Mouse (Mus musculus) ES-E14 (cell line): ENCODE data around the gene Psmd12. TPM values are rescaled to one million over a fixed set of nuclear protein-coding genes. Genes with fewer than 3 reads are reported as not detected.
A peak's percentile ranks its signal among the peaks of the same experiment; 100 is the strongest.

Experiments
- DNase-seq: peaks from one replicate; pipeline ENCODE4 v3.0.0-alpha.2; 2013; ENCODE audit warnings: low read depth, low spot score
- H3K27ac ChIP-seq: 2 replicates; pipeline ENCODE4 v1.5.1; 2012; ENCODE audit warnings: low read depth, mild to moderate bottlenecking, low read length, moderate library complexity, mixed read lengths; ENCODE audit not compliant: poor library complexity, insufficient read depth, severe bottlenecking
- H3K36me3 ChIP-seq: 2 replicates; pipeline ENCODE4 v1.6.1; 2012; ENCODE audit warnings: mild to moderate bottlenecking, low read length, moderate library complexity, mixed read lengths; ENCODE audit not compliant: control insufficient read depth, poor library complexity, insufficient read depth, severe bottlenecking
- H3K4me1 ChIP-seq, 2 experiments: fragments of 150-350 bp in 1 of 2; sonication (generic) in 1 of 2; 2 replicates each; pipeline ENCODE4 v1.6.1; 2012; ENCODE audit warnings: low read length in 2 of 2, mild to moderate bottlenecking in 1 of 2, mixed read lengths in 1 of 2; ENCODE audit not compliant: control insufficient read depth in 2 of 2, insufficient read depth in 2 of 2, poor library complexity in 1 of 2
- H3K4me3 ChIP-seq, 2 experiments: fragments of 150-350 bp in 1 of 2; sonication (generic) in 1 of 2; 2 replicates each; pipeline ENCODE4 v1.5.1; 2012; ENCODE audit warnings: low read length in 2 of 2, low read depth in 1 of 2, mild to moderate bottlenecking in 1 of 2, mixed read lengths in 1 of 2; ENCODE audit not compliant: insufficient read depth in 1 of 2, poor library complexity in 1 of 2, severe bottlenecking in 1 of 2
- H3K9ac ChIP-seq: 2 replicates; pipeline ENCODE4 v1.6.1; 2012; ENCODE audit warnings: low read depth, mild to moderate bottlenecking, low read length, mixed read lengths; ENCODE audit not compliant: poor library complexity, insufficient read depth, severe bottlenecking
- H3K9me3 ChIP-seq: fragments of 150-350 bp; sonication (generic); 2 replicates; pipeline ENCODE4 v1.6.1; 2012; ENCODE audit warnings: low read depth, mild to moderate bottlenecking, low read length; ENCODE audit not compliant: control insufficient read depth, insufficient read depth
- CHD2 ChIP-seq: IDR thresholded peaks from 2 replicates; pipeline ENCODE4 v1.6.1; 2014; ENCODE audit warnings: mild to moderate bottlenecking, low read depth, low read length, inconsistent platforms
- HCFC1 ChIP-seq: IDR thresholded peaks from 2 replicates; pipeline ENCODE4 v1.6.1; 2012; ENCODE audit warnings: low read length, inconsistent platforms, borderline replicate concordance; ENCODE audit not compliant: insufficient read depth
- MAFK ChIP-seq: IDR thresholded peaks from 2 replicates; pipeline ENCODE4 v1.6.1; 2014; ENCODE audit warnings: mild to moderate bottlenecking, low read depth, low read length, inconsistent platforms; ENCODE audit not compliant: insufficient read depth
- ZC3H11A ChIP-seq: IDR thresholded peaks from 2 replicates; pipeline ENCODE4 v1.6.1; 2012; ENCODE audit warnings: low read depth, mild to moderate bottlenecking, inconsistent platforms, low read length, borderline replicate concordance
- ZNF384 ChIP-seq: IDR thresholded peaks from 2 replicates; pipeline ENCODE4 v1.6.1; 2012; ENCODE audit warnings: low read depth, low read length, inconsistent platforms
- in situ Hi-C, 2 experiments: fragments of 600-800 bp; cut with MboI; formaldehyde crosslinking; loops; one replicate each; pipeline ENCODE4 v1.15.1; 2025; ENCODE audit warnings: low sequenced_read_pairs in 2 of 2, inconsistent platforms in 1 of 2; ENCODE audit not compliant: unreplicated experiment in 2 of 2
- total RNA-seq: library from RNA; depleted of rRNA; stranded (reverse); fragments of 300-350 nt; gene quantifications from 2 replicates; pipeline ENCODE4 v1.2.3, GENCODE M21; 2012

The Psmd12 gene
- total RNA-seq, 1 experiment: 140 TPM

- DNase-seq: no peak
- in situ Hi-C loops: loop anchor here in 1 of 2 experiments (25.0 kb wide), 1 partner anchor 176 kb away; no protein-coding TSS in a partner anchor
- Histone ChIP-seq H3K4me3 (no peak overlapping the region; a peak in 1 of 4 replicates), H3K9ac (peak overlapping the region; percentile 44; the same call in 1 of the 2 replicates), H3K27ac (peak overlapping the region; percentile 26; the same call in 1 of the 2 replicates), H3K9me3 (no peaks in the 10 kb centered on the region), H3K36me3 (no peaks in the 10 kb centered on the region), H3K4me1 (peaks cover 0 to 23% of the 10 kb centered on the region in 2 experiments; a peak in 2 of 4 replicates)
- TF ChIP-seq ZNF384: 0 out of 2 replicates have a peak, but pooled peaks have one; percentile 8
- TF ChIP-seq HCFC1: no peak
- TF ChIP-seq CHD2: no peak
Observed at GRCm38 (mm10) chr11:107463251-107463681, 16.0 kb upstream of the Psmd12 start.

- Histone ChIP-seq H3K9ac (no peak overlapping the region), H3K4me1 (peaks cover 0 to 16% of the 10 kb centered on the region in 2 experiments; a peak in 2 of 4 replicates), H3K9me3 (no peaks in the 10 kb centered on the region), H3K27ac (peak overlapping the region; percentile 8; the same call in 1 of the 2 replicates), H3K36me3 (no peaks in the 10 kb centered on the region), H3K4me3 (no peak overlapping the region)
- DNase-seq: no peak
- TF ChIP-seq ZNF384 (no peak), HCFC1 (no peak), MAFK (no peak), ZC3H11A (no peak)
- in situ Hi-C loops: loop anchor here in 1 of 2 experiments (25.0 kb wide), 1 partner anchor 177 kb away; no protein-coding TSS in a partner anchor
Observed at GRCm38 (mm10) chr11:107464141-107464540, 15.1 kb upstream of the Psmd12 start.

- in situ Hi-C loops: loop anchor here in 1 of 2 experiments (25.0 kb wide), 1 partner anchor 178 kb away; no protein-coding TSS in a partner anchor
- H3K4me1 ChIP-seq: peaks cover 0 to 16% of the 10 kb centered on the region in 2 experiments; a peak in 2 of 4 replicates
- no peak overlapping the region for H3K27ac ChIP-seq
- DNase-seq: no peak
- no peaks in the 10 kb centered on the region for H3K36me3 ChIP-seq
- no peaks in the 10 kb centered on the region for H3K9me3 ChIP-seq
- TF ChIP-seq CHD2: no peak
- TF ChIP-seq HCFC1: no peak
- no peak for TF ChIP-seq ZNF384
- TF ChIP-seq MAFK: no peak
- no peak overlapping the region for H3K9ac ChIP-seq
- no peak overlapping the region for H3K4me3 ChIP-seq
Observed at GRCm38 (mm10) chr11:107465041-107465440, 14.2 kb upstream of the Psmd12 start.

- Histone ChIP-seq H3K36me3 (no peaks in the 10 kb centered on the region), H3K9me3 (no peaks in the 10 kb centered on the region), H3K27ac (no peak overlapping the region), H3K4me1 (peaks cover 0 to 14% of the 10 kb centered on the region in 2 experiments; a peak in 2 of 4 replicates), H3K9ac (no peak overlapping the region; the same call in 1 of the 2 replicates), H3K4me3 (no peak overlapping the region)
- in situ Hi-C loops: loop anchor here in 1 of 2 experiments (25.0 kb wide), 1 partner anchor 179 kb away; no protein-coding TSS in a partner anchor
- TF ChIP-seq ZC3H11A (no peak), MAFK (no peak), ZNF384 (0 out of 2 replicates have a peak, but pooled peaks have one; percentile 22), HCFC1 (no peak)
- DNase-seq: no peak
Observed at GRCm38 (mm10) chr11:107465969-107466368, 13.3 kb upstream of the Psmd12 start.
